Mouse (Mus musculus) hindbrain, embryonic 12.5 days (tissue): ENCODE data around the gene Maml3. TPM values are rescaled to one million over a fixed set of nuclear protein-coding genes. Genes with fewer than 3 reads are reported as not detected.

Experiments
- ATAC-seq: fragments of 200-750 bp; cut with Nextera tagmentation; 2 replicates; pipeline ENCODE4 v1.8.0; 2017; ENCODE audit warnings: moderate TSS enrichment; ENCODE audit not compliant: low FRiP score
- H3K27ac ChIP-seq: fragments of 300-500 bp; sonication (generic); 2 replicates; pipeline ENCODE4 v1.5.1; 2016; ENCODE audit warnings: mild to moderate bottlenecking
- H3K27me3 ChIP-seq: fragments of 300-500 bp; sonication (generic); 2 replicates; pipeline ENCODE4 v1.6.1; 2016; ENCODE audit warnings: mild to moderate bottlenecking
- H3K36me3 ChIP-seq: fragments of 300-500 bp; sonication (generic); 2 replicates; pipeline ENCODE4 v1.6.1; 2016; ENCODE audit warnings: mild to moderate bottlenecking
- H3K4me1 ChIP-seq: fragments of 300-500 bp; sonication (generic); 2 replicates; pipeline ENCODE4 v1.6.1; 2016
- H3K4me2 ChIP-seq: fragments of 300-500 bp; sonication (generic); replicated peaks from 2 replicates; pipeline ENCODE4 v1.6.1; 2016; ENCODE audit warnings: mild to moderate bottlenecking
- H3K4me3 ChIP-seq: fragments of 300-500 bp; sonication (generic); 2 replicates; pipeline ENCODE4 v1.5.1; 2016; ENCODE audit warnings: mild to moderate bottlenecking
- H3K9ac ChIP-seq: fragments of 300-500 bp; sonication (generic); 2 replicates; pipeline ENCODE4 v1.6.1; 2016; ENCODE audit warnings: mild to moderate bottlenecking, moderate library complexity
- H3K9me3 ChIP-seq: fragments of 300-500 bp; sonication (generic); replicated peaks from 2 replicates; pipeline ENCODE4 v1.6.1; 2016; ENCODE audit warnings: mild to moderate bottlenecking
- WGBS: fragments of 180-500 bp; shearing (Covaris S2); methylation state at CpG from one replicate; pipeline ENCODE4 v1.1.7; 2016; 5-methylcytosine and 5-hydroxymethylcytosine counted together
- polyA plus RNA-seq: library from polyadenylated mRNA; unstranded; fragments of >200 nt; fragmentation: Nextera tagmentation; extraction: Ambion mirVana; gene quantifications from 2 replicates; pipeline ENCODE4 v1.2.1, GENCODE M21; 2016

Maml3 gene
- polyA plus RNA-seq = 8.3 and 8.9 TPM in 2 replicates

DNA sequence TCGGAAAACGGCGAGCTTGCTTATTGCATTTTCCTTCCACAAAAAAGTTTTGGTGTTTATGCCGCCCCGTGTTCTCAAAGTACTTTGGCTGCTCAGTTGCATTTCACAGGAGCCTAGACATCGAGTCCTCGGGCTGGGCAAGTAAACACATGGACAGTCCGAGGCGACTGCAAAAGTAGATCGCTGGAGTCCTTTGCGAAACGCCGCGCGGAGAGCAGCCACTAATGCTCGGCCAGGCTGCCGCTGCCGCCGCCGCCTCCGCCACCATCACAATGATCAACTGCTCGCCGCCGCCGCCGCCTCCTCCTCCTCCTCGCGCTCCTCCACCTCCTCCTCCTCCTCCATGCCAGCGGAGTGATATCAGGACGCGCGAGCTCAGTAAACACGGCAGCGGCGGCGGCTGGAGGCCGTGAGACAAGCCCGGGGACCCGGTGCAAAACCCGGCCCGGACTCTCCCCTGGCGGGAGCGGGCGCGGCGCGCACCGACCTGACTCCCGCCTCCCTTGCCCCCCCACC is at the start of gene Maml3:
TSS of gene Maml3 (minus strand) at position 441 of the 516 bp plus-strand sequence.
- Histone ChIP-seq H3K9ac (peak within 1 kb of the TSS; percentile 90), H3K27ac (peak within 1 kb of the TSS; percentile 99), H3K4me1 (peaks cover 4% of the 10 kb centered on the region; the same call in 1 of the 2 replicates), H3K4me2 (peak within 1 kb of the TSS; percentile 83), H3K9me3 (no peaks in the 10 kb centered on the region), H3K36me3 (no peaks in the 10 kb centered on the region), H3K27me3 (no peaks in the 10 kb centered on the region), H3K4me3 (peak within 1 kb of the TSS; percentile 88)
- peak; percentile 32 for ATAC-seq
- under 1% methylated on average over 42 of the region's 49 CpGs for whole genome bisulfite sequencing

DNA sequence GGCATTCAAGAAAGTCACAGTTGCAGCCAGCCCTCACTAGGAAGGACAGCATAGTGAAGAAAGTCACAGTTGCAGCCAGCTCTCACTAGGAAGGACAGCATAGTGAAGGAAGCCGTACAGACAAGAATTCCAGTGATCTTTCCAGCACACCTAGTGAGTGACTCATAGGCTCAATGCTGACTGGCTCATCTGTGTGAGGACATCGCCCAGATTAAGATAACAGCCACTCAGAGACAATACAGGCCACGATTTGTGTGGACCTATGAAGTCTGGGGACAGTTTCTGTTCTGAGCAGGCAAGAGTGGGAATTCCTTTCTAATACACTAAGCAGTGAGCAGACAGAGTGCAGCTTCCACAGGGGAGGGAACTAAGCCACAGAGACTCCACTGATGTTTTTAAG is 46.3 kb upstream of the Maml3 start:
- Histone ChIP-seq H3K4me3 (no peak overlapping the region), H3K27ac (no peak overlapping the region), H3K9me3 (peaks cover 6% of the 10 kb centered on the region; the same call in 1 of the 2 replicates), H3K4me2 (no peak overlapping the region), H3K9ac (no peak overlapping the region), H3K27me3 (no peaks in the 10 kb centered on the region), H3K36me3 (no peaks in the 10 kb centered on the region), H3K4me1 (no peaks in the 10 kb centered on the region)
- WGBS = 80% methylated on average over 3 of the region's 3 CpGs
- no peak for ATAC-seq

DNA sequence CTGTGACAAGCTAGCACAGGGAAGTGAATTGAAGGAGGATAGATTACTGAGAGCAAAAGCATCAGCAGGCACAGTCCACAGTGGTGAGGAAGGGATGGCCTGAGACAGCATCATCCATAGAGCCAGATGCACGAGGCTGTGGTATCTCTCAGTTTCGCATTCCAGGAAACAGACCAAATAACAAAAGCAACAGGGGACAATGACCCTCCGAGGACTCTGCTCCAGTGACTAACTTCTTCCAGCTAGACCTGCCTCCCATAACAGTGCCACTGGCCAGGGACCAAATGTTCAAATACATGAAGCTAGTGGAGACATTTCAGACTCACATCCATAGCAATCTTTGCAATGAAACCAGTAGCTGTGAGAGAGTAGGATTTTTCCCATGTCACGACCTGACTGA is 43.4 kb upstream of the Maml3 start:
- 52% methylated on average over 4 of the region's 4 CpGs for WGBS
- H3K36me3 ChIP-seq = no peaks in the 10 kb centered on the region
- no peak overlapping the region for H3K27ac ChIP-seq
- H3K4me3 ChIP-seq = no peak overlapping the region
- ATAC-seq = no peak
- no peaks in the 10 kb centered on the region for H3K4me1 ChIP-seq
- H3K9me3 ChIP-seq = no peaks in the 10 kb centered on the region
- H3K9ac ChIP-seq = no peak overlapping the region
- no peak overlapping the region for H3K4me2 ChIP-seq
- no peaks in the 10 kb centered on the region for H3K27me3 ChIP-seq

DNA sequence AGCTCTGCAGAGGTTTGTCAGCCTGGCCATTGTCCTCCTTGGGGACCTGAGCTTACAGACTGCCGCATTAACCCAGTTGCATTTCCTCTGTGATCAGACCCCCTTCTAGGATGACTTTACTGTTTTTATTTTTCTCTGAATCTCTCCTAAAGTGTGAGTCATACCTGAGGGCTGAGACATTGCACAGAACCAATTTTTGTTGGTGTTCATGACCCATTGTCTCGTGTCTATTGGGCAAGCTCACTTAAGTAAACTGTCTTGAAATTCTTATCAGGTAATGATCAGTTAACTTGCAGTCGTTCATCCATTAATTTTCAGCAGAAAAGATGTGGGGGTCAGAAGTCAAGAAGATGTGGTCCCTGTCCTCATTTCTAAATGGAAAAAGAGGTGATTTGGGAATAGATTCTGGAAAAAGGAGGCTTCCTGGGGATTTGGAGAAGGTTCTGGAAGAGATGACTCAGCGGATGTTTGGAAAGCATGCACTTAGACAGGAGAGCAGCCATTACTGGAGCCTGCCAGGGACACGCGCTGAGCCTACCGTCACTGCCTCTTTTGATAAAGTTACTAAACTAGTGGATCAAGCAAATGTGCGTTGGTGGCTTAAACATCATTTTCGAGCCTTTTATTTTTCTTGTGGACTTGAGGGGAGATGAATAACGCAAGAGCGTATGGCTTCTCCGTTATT is 40.0 kb upstream of the Maml3 start:
- Histone ChIP-seq H3K27ac (no peak overlapping the region), H3K9me3 (no peaks in the 10 kb centered on the region), H3K4me1 (no peaks in the 10 kb centered on the region), H3K27me3 (no peaks in the 10 kb centered on the region), H3K4me3 (no peak overlapping the region), H3K4me2 (no peak overlapping the region), H3K36me3 (no peaks in the 10 kb centered on the region), H3K9ac (no peak overlapping the region)
- 89% methylated on average over 12 of the region's 12 CpGs for WGBS
- no peak for ATAC-seq

DNA sequence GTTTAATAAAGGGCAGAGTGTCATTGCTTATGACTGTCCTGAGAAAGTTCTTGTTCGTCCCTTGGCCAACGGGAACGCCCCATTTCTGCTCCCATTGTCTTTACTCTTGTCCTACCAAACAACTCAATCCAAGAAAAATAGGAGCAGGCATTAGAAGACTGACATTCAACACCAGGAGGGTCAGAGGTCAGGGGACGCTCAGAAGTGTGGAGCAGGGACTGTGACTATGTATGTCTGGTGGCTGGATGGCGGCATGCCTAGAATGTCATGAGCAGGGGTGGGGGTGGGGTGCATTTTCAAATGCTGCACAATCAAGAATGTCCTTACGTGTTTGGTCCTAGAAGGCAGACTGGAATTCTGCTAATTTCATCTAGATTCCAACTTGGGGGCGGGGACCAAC is 38.1 kb upstream of the Maml3 start:
- no peak for ATAC-seq
- Histone ChIP-seq H3K36me3 (no peaks in the 10 kb centered on the region), H3K9ac (no peak overlapping the region), H3K4me1 (no peaks in the 10 kb centered on the region), H3K27me3 (no peaks in the 10 kb centered on the region), H3K27ac (no peak overlapping the region), H3K4me2 (no peak overlapping the region), H3K9me3 (no peaks in the 10 kb centered on the region), H3K4me3 (no peak overlapping the region)
- WGBS = 64% methylated on average over 7 of the region's 7 CpGs

DNA sequence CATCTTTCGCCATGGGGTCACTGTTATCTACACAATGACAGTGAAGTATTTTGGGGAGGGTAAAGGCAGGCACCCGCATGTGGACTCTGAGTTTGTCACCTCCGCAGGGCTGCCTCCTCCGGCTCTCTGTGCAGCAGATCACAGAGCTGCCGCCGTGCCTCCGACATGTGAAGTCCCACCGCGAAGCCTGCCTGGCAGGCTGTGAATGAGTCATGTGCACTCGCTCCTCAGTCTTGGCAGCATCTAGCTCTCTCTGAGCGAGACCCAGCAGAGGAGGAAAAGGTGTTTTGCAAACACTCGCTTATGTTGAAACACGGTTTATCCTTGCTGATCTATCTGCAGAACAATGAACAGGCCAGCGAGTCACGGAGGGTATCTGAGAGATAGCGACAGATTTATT is 35.3 kb upstream of the Maml3 start:
- Histone ChIP-seq H3K9ac (no peak overlapping the region), H3K36me3 (no peaks in the 10 kb centered on the region), H3K27me3 (no peaks in the 10 kb centered on the region), H3K4me1 (no peaks in the 10 kb centered on the region), H3K4me3 (no peak overlapping the region), H3K9me3 (no peaks in the 10 kb centered on the region), H3K4me2 (no peak overlapping the region), H3K27ac (no peak overlapping the region)
- no peak for ATAC-seq
- WGBS = 87% methylated on average over 16 of the region's 16 CpGs

DNA sequence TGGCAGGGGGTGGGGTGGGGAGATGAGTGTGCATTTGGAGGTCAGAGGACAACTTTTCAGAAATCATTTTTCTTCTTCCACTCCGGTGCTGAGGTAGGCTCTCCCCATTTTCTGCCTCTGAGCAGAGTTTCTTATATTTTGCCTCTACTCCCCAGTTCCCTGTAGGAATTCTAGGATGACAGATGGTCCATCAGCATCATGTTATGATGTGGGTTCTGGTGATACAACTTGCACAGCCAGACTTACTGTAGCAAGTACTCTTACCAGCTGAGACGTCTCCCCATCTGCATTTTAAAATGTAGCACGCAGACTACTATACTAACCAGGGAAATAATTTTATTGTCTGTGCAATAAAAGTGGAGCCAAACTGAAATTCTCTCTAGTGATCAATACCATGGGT is 20.5 kb upstream of the Maml3 start:
- Histone ChIP-seq H3K27ac (no peak overlapping the region), H3K4me2 (no peak overlapping the region), H3K36me3 (no peaks in the 10 kb centered on the region), H3K4me3 (no peak overlapping the region), H3K9me3 (no peaks in the 10 kb centered on the region), H3K4me1 (no peaks in the 10 kb centered on the region), H3K27me3 (no peaks in the 10 kb centered on the region), H3K9ac (no peak overlapping the region)
- WGBS = 95% methylated on average over 3 of the region's 3 CpGs
- ATAC-seq = no peak

DNA sequence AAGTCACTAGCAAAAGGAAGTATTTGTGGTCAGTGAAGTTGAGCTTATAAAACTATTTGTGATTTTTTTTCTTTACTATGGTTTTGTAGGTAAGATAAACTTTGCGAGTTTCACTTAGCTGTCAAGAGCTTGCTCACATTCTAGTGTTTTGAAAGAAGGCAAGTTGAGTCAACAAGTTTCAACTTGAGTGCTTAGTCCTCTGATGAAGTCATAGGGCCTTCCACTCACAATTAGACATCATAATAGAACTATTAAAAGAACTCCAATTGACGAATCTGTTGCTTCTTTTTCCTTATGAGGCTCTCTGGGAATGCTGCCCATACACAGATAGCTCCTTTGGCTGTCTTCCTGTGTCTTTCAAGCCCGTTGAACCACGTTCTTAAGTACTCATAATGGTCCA is 16.0 kb upstream of the Maml3 start:
- ATAC-seq = no peak
- no peaks in the 10 kb centered on the region for H3K27me3 ChIP-seq
- WGBS = 83% methylated on average over 4 of the region's 4 CpGs
- H3K4me2 ChIP-seq = no peak overlapping the region
- H3K9ac ChIP-seq = no peak overlapping the region
- H3K27ac ChIP-seq = no peak overlapping the region
- no peaks in the 10 kb centered on the region for H3K36me3 ChIP-seq
- H3K4me1 ChIP-seq = no peaks in the 10 kb centered on the region
- H3K9me3 ChIP-seq = no peaks in the 10 kb centered on the region
- H3K4me3 ChIP-seq = no peak overlapping the region

DNA sequence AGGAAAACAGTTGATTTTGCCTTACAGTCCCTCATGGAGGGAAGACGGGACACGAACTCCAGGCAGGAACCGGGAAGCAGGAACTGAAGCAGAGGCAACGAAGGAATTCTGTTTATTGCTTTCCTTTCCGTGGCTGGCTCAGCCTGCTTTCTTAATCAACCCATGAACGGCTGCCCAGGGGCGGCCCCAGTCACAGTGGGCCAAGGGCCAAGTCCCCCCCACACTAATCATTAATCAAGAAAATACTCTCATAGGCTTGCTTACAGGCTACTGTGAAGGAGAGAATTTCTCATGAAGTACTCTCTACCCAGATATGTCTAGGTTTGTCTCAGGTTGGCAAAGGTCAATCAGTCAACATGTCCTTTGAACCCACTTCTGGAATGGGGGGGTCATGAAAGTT is 14.3 kb upstream of the Maml3 start:
- Histone ChIP-seq H3K9ac (no peak overlapping the region), H3K4me3 (no peak overlapping the region), H3K4me1 (no peaks in the 10 kb centered on the region), H3K27me3 (no peaks in the 10 kb centered on the region), H3K36me3 (no peaks in the 10 kb centered on the region), H3K4me2 (no peak overlapping the region), H3K9me3 (no peaks in the 10 kb centered on the region), H3K27ac (no peak overlapping the region)
- 85% methylated on average over 7 of the region's 7 CpGs for WGBS
- no peak for ATAC-seq

DNA sequence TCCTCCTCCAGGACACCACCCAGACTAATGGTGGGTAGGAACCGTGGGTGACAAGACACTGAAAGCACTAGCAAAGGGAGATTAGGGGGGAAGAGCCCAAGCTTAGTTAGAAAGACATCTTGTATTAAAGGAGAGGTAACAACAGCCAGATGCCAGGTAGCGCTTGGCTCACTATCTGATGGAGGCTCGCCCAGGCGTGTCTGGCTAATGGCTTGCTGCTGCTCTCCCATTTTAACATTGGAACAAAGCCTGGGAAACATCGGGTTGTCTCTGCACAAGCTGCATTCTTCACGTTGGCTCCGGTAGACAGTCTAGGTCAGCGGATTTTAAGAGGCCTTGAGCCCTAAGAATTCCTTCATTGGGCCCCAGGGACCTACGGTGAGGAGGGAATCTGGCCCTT is 10.5 kb upstream of the Maml3 start:
- Histone ChIP-seq H3K4me1 (no peaks in the 10 kb centered on the region), H3K9ac (no peak overlapping the region), H3K4me2 (no peak overlapping the region), H3K9me3 (no peaks in the 10 kb centered on the region), H3K27ac (no peak overlapping the region), H3K27me3 (no peaks in the 10 kb centered on the region), H3K4me3 (no peak overlapping the region), H3K36me3 (no peaks in the 10 kb centered on the region)
- no peak for ATAC-seq
- WGBS = 75% methylated on average over 9 of the region's 9 CpGs

DNA sequence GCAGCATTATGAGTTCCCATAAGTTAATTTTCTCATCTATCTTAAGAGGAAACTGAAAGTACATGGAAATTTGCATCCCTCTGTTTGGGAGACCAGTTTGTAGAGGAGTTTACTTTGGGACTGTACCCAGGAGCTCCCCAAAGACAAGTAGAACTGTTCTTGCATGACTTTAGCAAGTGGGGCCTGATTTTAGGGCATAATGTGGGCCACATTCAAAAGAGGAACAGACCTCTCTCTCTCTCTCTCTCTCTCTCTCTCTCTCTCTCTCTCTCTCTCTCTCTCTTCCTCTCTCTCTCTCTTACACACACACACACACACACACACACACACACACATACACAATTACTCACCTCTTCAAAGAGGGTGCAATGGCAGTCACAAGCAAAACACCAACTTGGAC is 3.2 kb upstream of the Maml3 start:
- H3K27me3 ChIP-seq = no peaks in the 10 kb centered on the region
- no peak overlapping the region for H3K9ac ChIP-seq
- H3K9me3 ChIP-seq = no peaks in the 10 kb centered on the region
- no peak for ATAC-seq
- H3K27ac ChIP-seq = no peak overlapping the region
- H3K4me2 ChIP-seq = no peak overlapping the region
- H3K4me3 ChIP-seq = no peak overlapping the region
- H3K4me1 ChIP-seq = 0 out of 2 replicates have a peak, but pooled peaks cover 4% of the 10 kb centered on the region
- no peaks in the 10 kb centered on the region for H3K36me3 ChIP-seq

DNA sequence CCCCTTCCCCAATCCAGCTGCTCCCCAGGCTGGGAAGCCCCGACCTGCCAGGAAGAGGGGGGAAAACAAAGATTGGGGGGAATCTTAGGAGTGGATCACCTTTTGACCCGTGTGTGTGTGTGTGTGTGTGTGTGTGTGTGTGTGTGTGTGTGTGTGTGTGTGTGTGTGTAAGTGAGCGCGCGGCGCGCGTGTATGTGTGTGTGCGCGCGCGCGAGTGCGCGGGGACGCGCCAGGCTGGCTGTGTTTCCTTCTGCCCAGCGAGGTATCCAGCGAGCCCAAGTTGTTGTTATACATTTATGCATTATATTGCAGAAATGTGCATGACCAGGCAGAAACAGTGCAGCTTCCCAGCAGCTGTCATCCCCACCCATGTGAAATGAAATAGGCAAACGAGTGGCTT is 280 bp upstream of the Maml3 start:
- WGBS = 0% methylated on average over 5 of the region's 20 CpGs
- H3K9me3 ChIP-seq = no peaks in the 10 kb centered on the region
- H3K36me3 ChIP-seq = no peaks in the 10 kb centered on the region
- peak overlapping the region; percentile 90 for H3K9ac ChIP-seq
- ATAC-seq = no peak
- H3K4me1 ChIP-seq = peaks cover 4% of the 10 kb centered on the region; the same call in 1 of the 2 replicates
- H3K27ac ChIP-seq = peak overlapping the region; percentile 99
- H3K4me2 ChIP-seq = peak overlapping the region; percentile 83
- no peaks in the 10 kb centered on the region for H3K27me3 ChIP-seq
- H3K4me3 ChIP-seq = peak overlapping the region; percentile 88

DNA sequence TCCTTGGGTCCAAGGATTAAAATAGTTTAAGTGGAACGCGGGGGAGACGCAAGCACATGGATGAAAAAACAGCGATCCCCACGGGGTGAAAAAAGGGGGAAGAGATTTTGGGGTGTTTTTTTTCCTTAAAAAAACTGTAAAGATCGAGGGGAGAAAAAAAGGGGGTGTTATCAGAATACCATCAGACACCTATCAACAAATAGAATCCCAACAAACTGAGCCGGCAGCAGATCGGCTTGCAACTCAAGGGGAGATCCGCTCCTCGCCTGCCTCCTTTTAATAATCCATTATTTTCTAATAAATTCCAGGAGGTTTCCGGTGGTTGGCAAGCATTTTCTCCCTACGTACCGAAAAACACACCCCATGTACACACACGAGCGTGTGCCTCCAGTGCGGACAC is 668 bp downstream of the Maml3 start:
- peak overlapping the region; percentile 90 for H3K9ac ChIP-seq
- no peaks in the 10 kb centered on the region for H3K9me3 ChIP-seq
- H3K4me1 ChIP-seq = peaks cover 4% of the 10 kb centered on the region; the same call in 1 of the 2 replicates
- no peak for ATAC-seq
- H3K4me3 ChIP-seq = peak overlapping the region; percentile 88
- H3K27me3 ChIP-seq = no peaks in the 10 kb centered on the region
- under 1% methylated on average over 16 of the region's 16 CpGs for WGBS
- H3K36me3 ChIP-seq = no peaks in the 10 kb centered on the region
- peak overlapping the region; percentile 99 for H3K27ac ChIP-seq
- peak overlapping the region; percentile 83 for H3K4me2 ChIP-seq
